Mouse (Mus musculus): ENCODE data around the gene Cd38. TPM values are rescaled to one million over a fixed set of nuclear protein-coding genes. Genes with fewer than 3 reads are reported as not detected.

Gene Cd38
- polyA plus RNA-seq, 2 experiments, result 5.2 to 10.6 TPM

DNA sequence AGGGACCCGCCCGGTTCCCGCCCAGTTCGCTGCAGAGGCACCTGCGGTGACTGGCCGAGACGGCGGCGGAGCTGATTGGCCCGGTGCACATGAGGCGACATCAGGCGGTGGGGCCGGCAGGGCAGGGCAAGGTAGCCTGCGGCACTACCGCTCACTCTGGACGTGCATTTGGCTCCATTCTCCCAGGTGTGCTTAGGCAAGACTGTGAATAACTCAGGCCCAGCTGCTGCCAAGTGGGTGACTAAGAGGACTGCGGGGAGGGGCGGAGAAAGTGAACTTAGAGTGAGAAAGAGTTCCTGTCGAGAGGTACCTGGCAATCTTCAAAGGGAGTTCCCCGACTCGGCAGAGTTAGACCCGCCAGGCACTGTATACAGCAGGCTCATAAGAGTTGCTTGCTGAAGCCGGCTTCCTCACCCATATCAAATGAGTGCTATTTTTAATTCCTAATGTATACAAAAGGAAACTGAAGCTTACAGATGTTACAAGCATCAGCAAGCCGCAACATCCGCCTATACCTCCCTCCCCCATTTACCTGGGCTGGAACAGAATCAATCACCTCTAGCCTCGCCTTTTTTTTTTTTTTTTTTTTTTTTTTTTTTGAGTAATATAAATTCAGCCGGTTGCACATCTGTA, 79.9 kb downstream of the Cd38 start:
- Histone ChIP-seq H3K27me3 (ENCODE audit: control insufficient read depth, insufficient read depth, low read length) (no peaks in the 10 kb centered on the region), H3K4me2 (ENCODE audit: low read depth) (peak overlapping the region; percentile 67), H3K9ac (replicated peaks) (peak overlapping the region; percentile 23; the same call in 1 of the 2 replicates), H3K9me3 (ENCODE audit: control insufficient read depth, low read length) (no peaks in the 10 kb centered on the region), H3K36me3 (replicated peaks; ENCODE audit: control insufficient read depth, insufficient read depth, low read depth) (no peaks in the 10 kb centered on the region), H3K4me3 (ENCODE audit: insufficient read depth in 1 of 2, low read depth in 2 of 2, low read length in 2 of 2) (peak overlapping the region; percentile 37 to 50), H3K27ac (no peak overlapping the region), H3K4me1 (replicated peaks; ENCODE audit: control insufficient read depth in 2 of 2, insufficient read depth in 2 of 2, low read length in 1 of 2) (peaks cover 0 to 16% of the 10 kb centered on the region in 2 experiments; a peak in 3 of 4 replicates)
- TF ChIP-seq EP300 (IDR thresholded peaks at IDR 0.05; ENCODE audit: low read depth), result no peak
- TF ChIP-seq CTCF (IDR thresholded peaks at IDR 0.05; ENCODE audit: low read depth), result no peak
- 1% methylated on average over 27 of the region's 27 CpGs for WGBS (ENCODE audit: insufficient replicate concordance)
- DNase-seq (ENCODE audit: low read depth in 3 of 3, low spot score in 3 of 3) (peak; percentile 17 to 26 (median 17)), ATAC-seq (ENCODE audit: insufficient read depth) (peak; percentile 81)

DNA sequence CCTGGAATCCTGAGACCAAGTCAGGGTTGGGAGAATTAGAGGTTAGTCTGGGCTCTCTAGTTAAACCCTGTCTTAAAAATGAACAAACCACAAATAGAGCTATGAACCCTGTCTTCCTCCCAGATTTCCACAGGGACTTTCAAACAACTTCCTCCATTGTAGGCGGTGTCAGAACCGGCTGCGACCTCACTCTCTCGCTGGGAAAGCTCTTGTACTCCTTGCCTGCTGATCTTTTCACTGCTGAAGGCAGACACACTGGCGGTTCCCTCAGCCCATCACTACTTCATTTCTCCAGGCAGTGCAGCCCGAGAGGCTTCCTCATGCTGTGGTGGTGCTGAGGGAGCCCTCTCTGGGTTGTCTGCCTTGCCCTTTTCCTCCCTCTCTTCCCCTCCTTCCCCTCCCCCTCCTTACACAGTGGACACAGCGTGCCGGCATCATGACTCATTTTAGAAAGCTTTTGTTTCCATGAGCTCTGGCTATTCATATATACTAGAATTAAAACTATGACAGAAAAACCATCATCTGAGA, 80.5 kb downstream of the Cd38 start:
- Histone ChIP-seq H3K4me2 (ENCODE audit: low read depth) (peak overlapping the region; percentile 67), H3K36me3 (replicated peaks; ENCODE audit: control insufficient read depth, insufficient read depth, low read depth) (no peaks in the 10 kb centered on the region), H3K27ac (no peak overlapping the region), H3K9me3 (ENCODE audit: control insufficient read depth, low read length) (no peaks in the 10 kb centered on the region), H3K4me3 (ENCODE audit: insufficient read depth in 1 of 2, low read depth in 2 of 2, low read length in 2 of 2) (0 out of 4 replicates have a peak overlapping the region, but pooled peaks of 1 of the 2 experiments have one; percentile 25), H3K4me1 (replicated peaks; ENCODE audit: control insufficient read depth in 2 of 2, insufficient read depth in 2 of 2, low read length in 1 of 2) (peaks cover 0 to 16% of the 10 kb centered on the region in 2 experiments; a peak in 3 of 4 replicates), H3K27me3 (ENCODE audit: control insufficient read depth, insufficient read depth, low read length) (no peaks in the 10 kb centered on the region), H3K9ac (replicated peaks) (no peak overlapping the region)
- ATAC-seq (ENCODE audit: insufficient read depth), result no peak
- TF ChIP-seq EP300 (IDR thresholded peaks at IDR 0.05; ENCODE audit: low read depth) (no peak), CTCF (IDR thresholded peaks at IDR 0.05; ENCODE audit: low read depth) (no peak)
- no peak for DNase-seq (ENCODE audit: low read depth in 3 of 3, low spot score in 3 of 3)
- WGBS (ENCODE audit: insufficient replicate concordance), result 2% methylated on average over 8 of the region's 8 CpGs

- ATAC-seq (ENCODE audit: insufficient read depth) (no peak), DNase-seq (ENCODE audit: low read depth in 3 of 3, low spot score in 3 of 3) (no peak)
- WGBS (ENCODE audit: insufficient replicate concordance), result 46% methylated on average over 1 of the region's 1 CpGs
- no peaks in the 10 kb centered on the region for H3K9me3 ChIP-seq (ENCODE audit: control insufficient read depth, low read length)
- no peak overlapping the region for H3K4me2 ChIP-seq (ENCODE audit: low read depth)
- no peak overlapping the region for H3K27ac ChIP-seq
- no peak overlapping the region for H3K4me3 ChIP-seq (ENCODE audit: insufficient read depth in 1 of 2, low read depth in 2 of 2, low read length in 2 of 2)
- TF ChIP-seq CTCF (IDR thresholded peaks at IDR 0.05; ENCODE audit: low read depth), result no peak
- no peak for TF ChIP-seq EP300 (IDR thresholded peaks at IDR 0.05; ENCODE audit: low read depth)
- no peaks in the 10 kb centered on the region for H3K27me3 ChIP-seq (ENCODE audit: control insufficient read depth, insufficient read depth, low read length)
- H3K4me1 ChIP-seq (replicated peaks; ENCODE audit: control insufficient read depth in 2 of 2, insufficient read depth in 2 of 2, low read length in 1 of 2), result peaks cover 0 to 7% of the 10 kb centered on the region in 2 experiments; a peak in 3 of 4 replicates
- no peaks in the 10 kb centered on the region for H3K36me3 ChIP-seq (replicated peaks; ENCODE audit: control insufficient read depth, insufficient read depth, low read depth)
- no peak overlapping the region for H3K9ac ChIP-seq (replicated peaks)
Measured at GRCm38 (mm10) chr5:43953241-43953640, 84.9 kb downstream of the Cd38 start.

GRCm38 (mm10) chr5:43959884-43960440, 91.6 kb downstream of the Cd38 start:
- no peak for ATAC-seq (ENCODE audit: insufficient read depth)
- Histone ChIP-seq H3K4me1 (replicated peaks; ENCODE audit: control insufficient read depth in 2 of 2, insufficient read depth in 2 of 2, low read length in 1 of 2) (no peaks in the 10 kb centered on the region), H3K9me3 (ENCODE audit: control insufficient read depth, low read length) (no peaks in the 10 kb centered on the region), H3K36me3 (replicated peaks; ENCODE audit: control insufficient read depth, insufficient read depth, low read depth) (no peaks in the 10 kb centered on the region), H3K9ac (replicated peaks) (no peak overlapping the region), H3K4me2 (ENCODE audit: low read depth) (no peak overlapping the region), H3K27ac (no peak overlapping the region), H3K4me3 (ENCODE audit: insufficient read depth in 1 of 2, low read depth in 2 of 2, low read length in 2 of 2) (no peak overlapping the region), H3K27me3 (ENCODE audit: control insufficient read depth, insufficient read depth, low read length) (no peaks in the 10 kb centered on the region)
- no peak for TF ChIP-seq EP300 (IDR thresholded peaks at IDR 0.05; ENCODE audit: low read depth)
- no peak for TF ChIP-seq CTCF (IDR thresholded peaks at IDR 0.05; ENCODE audit: low read depth)
- DNase-seq (ENCODE audit: low read depth in 3 of 3, low spot score in 3 of 3), result no peak
- 55% methylated on average over 3 of the region's 3 CpGs for WGBS (ENCODE audit: insufficient replicate concordance)

- Histone ChIP-seq H3K9me3 (ENCODE audit: control insufficient read depth, low read length) (no peaks in the 10 kb centered on the region), H3K4me2 (ENCODE audit: low read depth) (no peak overlapping the region), H3K9ac (replicated peaks) (no peak overlapping the region), H3K27ac (no peak overlapping the region), H3K36me3 (replicated peaks; ENCODE audit: control insufficient read depth, insufficient read depth, low read depth) (no peaks in the 10 kb centered on the region), H3K4me1 (replicated peaks; ENCODE audit: control insufficient read depth in 2 of 2, insufficient read depth in 2 of 2, low read length in 1 of 2) (no peaks in the 10 kb centered on the region), H3K4me3 (ENCODE audit: insufficient read depth in 1 of 2, low read depth in 2 of 2, low read length in 2 of 2) (no peak overlapping the region), H3K27me3 (ENCODE audit: control insufficient read depth, insufficient read depth, low read length) (no peaks in the 10 kb centered on the region)
- 61% methylated on average over 3 of the region's 3 CpGs for WGBS (ENCODE audit: insufficient replicate concordance)
- DNase-seq (ENCODE audit: low read depth in 3 of 3, low spot score in 3 of 3), result no peak
- TF ChIP-seq CTCF (IDR thresholded peaks at IDR 0.05; ENCODE audit: low read depth) (no peak), EP300 (IDR thresholded peaks at IDR 0.05; ENCODE audit: low read depth) (no peak)
- no peak for ATAC-seq (ENCODE audit: insufficient read depth)
Measured at GRCm38 (mm10) chr5:43961056-43961455, 92.7 kb downstream of the Cd38 start.

Other genes starting within 250 kb of the Cd38 start
- gene Cc2d2a, start 206.2 kb upstream of the Cd38 start, polyA plus RNA-seq (2012; rRNA removed), result 0.98 and 1.4 TPM in 2 replicates
- 0.75 and 1.3 TPM in 2 replicates for gene Cc2d2a, start 206.2 kb upstream of the Cd38 start, polyA plus RNA-seq (2014; fragmentation: Nextera tagmentation; extraction: Ambion mirVana)
- gene Bst1, start 49.7 kb upstream of the Cd38 start, polyA plus RNA-seq (2012; rRNA removed), result 0.18 and 0.19 TPM in 2 replicates
- 0.52 and 0.69 TPM in 2 replicates for gene Bst1, start 49.7 kb upstream of the Cd38 start, polyA plus RNA-seq (2014; fragmentation: Nextera tagmentation; extraction: Ambion mirVana)
- gene Fbxl5, start 46.9 kb upstream of the Cd38 start, polyA plus RNA-seq (2012; rRNA removed), result 9.0 and 10.3 TPM in 2 replicates
- 21.5 and 22.6 TPM in 2 replicates for gene Fbxl5, start 46.9 kb upstream of the Cd38 start, polyA plus RNA-seq (2014; fragmentation: Nextera tagmentation; extraction: Ambion mirVana)
- 0.46 TPM in 1 of 2 replicates, not detected in the other for gene Gm7879, start 44.6 kb downstream of the Cd38 start, polyA plus RNA-seq (2012; rRNA removed)
- 0.40 and 0.86 TPM in 2 replicates for gene Gm7879, start 44.6 kb downstream of the Cd38 start, polyA plus RNA-seq (2014; fragmentation: Nextera tagmentation; extraction: Ambion mirVana)
- gene Fgfbp1, start 113.2 kb downstream of the Cd38 start, polyA plus RNA-seq (2012; rRNA removed), result 0.09 and 0.23 TPM in 2 replicates
- gene Fgfbp1, start 113.2 kb downstream of the Cd38 start, polyA plus RNA-seq (2014; fragmentation: Nextera tagmentation; extraction: Ambion mirVana), result 0.14 TPM in 1 of 2 replicates, not detected in the other
- gene Prom1, start 233.5 kb downstream of the Cd38 start, polyA plus RNA-seq (2012; rRNA removed), result 3.7 and 4.1 TPM in 2 replicates
- 11.5 and 12.2 TPM in 2 replicates for gene Prom1, start 233.5 kb downstream of the Cd38 start, polyA plus RNA-seq (2014; fragmentation: Nextera tagmentation; extraction: Ambion mirVana)